Mouse (Mus musculus) heart, postnatal 0 days (tissue): ENCODE data around the gene Btnl6.

Source experiments
- CTCF ChIP-seq: IDR thresholded peaks from 2 replicates; pipeline ENCODE4 v1.5.1; 2016; ENCODE audit warnings: antibody characterized with exemption, control low read depth, low read depth
- EP300 ChIP-seq: IDR thresholded peaks from 2 replicates; pipeline ENCODE4 v1.6.1; 2016; ENCODE audit warnings: antibody characterized with exemption, low read depth

DNA sequence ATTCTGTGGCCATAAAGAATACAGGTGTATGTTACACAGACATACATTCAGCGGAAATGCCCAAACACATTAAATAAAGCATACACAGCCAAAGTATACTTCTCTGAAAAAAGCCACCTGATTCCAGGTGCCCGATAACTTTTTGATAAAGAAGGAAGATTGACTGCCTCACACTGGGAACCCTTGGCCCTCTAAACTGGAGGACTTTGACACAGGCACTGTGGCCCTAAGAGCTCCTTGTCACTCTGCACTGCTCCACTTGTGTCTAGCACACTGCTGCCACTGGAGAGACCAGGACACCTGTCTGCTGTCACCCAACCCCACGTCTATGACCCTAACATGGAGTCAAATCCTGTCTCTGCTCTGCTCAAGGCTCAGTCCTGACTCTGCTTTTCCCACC, 42.1 kb downstream of the Btnl6 start:
- TF ChIP-seq CTCF, result no peak
- TF ChIP-seq EP300, result no peak
